Mouse (Mus musculus): ENCODE measurements around the gene Ppil1. TPM values are rescaled to one million over a fixed set of nuclear protein-coding genes. Genes with fewer than 3 reads are reported as not detected.

Ppil1 gene
- polyA plus RNA-seq, 1 experiment from 2014 or later, result 108 TPM

- H3K9ac ChIP-seq (ENCODE audit: low read depth, low read length), result no peak overlapping the region
- no peak for DNase-seq (ENCODE audit: low spot score)
- no peak for ATAC-seq (ENCODE audit: low read depth)
- H3K4me3 ChIP-seq (ENCODE audit: low read depth, low read length), result no peak overlapping the region
- no peak overlapping the region for H3K4me2 ChIP-seq (ENCODE audit: low read depth, low read length)
- no peaks in the 10 kb centered on the region for H3K9me3 ChIP-seq (ENCODE audit: control insufficient read depth, low read length)
- 0 out of 2 replicates have a peak, but pooled peaks cover 3% of the 10 kb centered on the region for H3K4me1 ChIP-seq (ENCODE audit: control insufficient read depth, insufficient read depth, low read length)
- no peaks in the 10 kb centered on the region for H3K27me3 ChIP-seq (replicated peaks; ENCODE audit: control insufficient read depth, insufficient read depth, low read length)
- WGBS, result 74% methylated on average over 9 of the region's 9 CpGs
- H3K27ac ChIP-seq (replicated peaks; ENCODE audit: low read depth, low read length), result no peak overlapping the region
- H3K36me3 ChIP-seq (ENCODE audit: control insufficient read depth, insufficient read depth, low read length), result peaks cover 59% of the 10 kb centered on the region
Measured at GRCm38 (mm10) chr17:29293807-29294605, 30.0 kb upstream of the Ppil1 start.

- WGBS, result 84% methylated on average over 3 of the region's 3 CpGs
Measured at GRCm38 (mm10) chr17:29292996-29293395, 29.0 kb upstream of the Ppil1 start.

GRCm38 (mm10) chr17:29291793-29292192 is 27.8 kb upstream of the Ppil1 start:
- Histone ChIP-seq H3K9me3 (ENCODE audit: control insufficient read depth, low read length) (no peaks in the 10 kb centered on the region), H3K4me1 (ENCODE audit: control insufficient read depth, insufficient read depth, low read length) (no peaks in the 10 kb centered on the region), H3K27ac (replicated peaks; ENCODE audit: low read depth, low read length) (no peak overlapping the region), H3K27me3 (replicated peaks; ENCODE audit: control insufficient read depth, insufficient read depth, low read length) (no peaks in the 10 kb centered on the region), H3K9ac (ENCODE audit: low read depth, low read length) (no peak overlapping the region), H3K4me2 (ENCODE audit: low read depth, low read length) (no peak overlapping the region), H3K36me3 (ENCODE audit: control insufficient read depth, insufficient read depth, low read length) (peaks cover 39% of the 10 kb centered on the region), H3K4me3 (ENCODE audit: low read depth, low read length) (no peak overlapping the region)
- ATAC-seq (ENCODE audit: low read depth) (no peak), DNase-seq (ENCODE audit: low spot score) (no peak)
- WGBS, result 80% methylated on average over 7 of the region's 7 CpGs

More at GRCm38 (mm10) chr17:29292996-29293395, 29.0 kb upstream of the Ppil1 start:
- Histone ChIP-seq H3K36me3 (ENCODE audit: control insufficient read depth, insufficient read depth, low read length) (peaks cover 51% of the 10 kb centered on the region), H3K4me2 (ENCODE audit: low read depth, low read length) (no peak overlapping the region), H3K4me1 (ENCODE audit: control insufficient read depth, insufficient read depth, low read length) (0 out of 2 replicates have a peak, but pooled peaks cover 3% of the 10 kb centered on the region), H3K4me3 (ENCODE audit: low read depth, low read length) (no peak overlapping the region), H3K27ac (replicated peaks; ENCODE audit: low read depth, low read length) (no peak overlapping the region), H3K9ac (ENCODE audit: low read depth, low read length) (no peak overlapping the region), H3K27me3 (replicated peaks; ENCODE audit: control insufficient read depth, insufficient read depth, low read length) (no peaks in the 10 kb centered on the region), H3K9me3 (ENCODE audit: control insufficient read depth, low read length) (no peaks in the 10 kb centered on the region)
- DNase-seq (ENCODE audit: low spot score) (no peak), ATAC-seq (ENCODE audit: low read depth) (no peak)

- H3K27me3 ChIP-seq (replicated peaks; ENCODE audit: control insufficient read depth, insufficient read depth, low read length), result no peaks in the 10 kb centered on the region
- peaks cover 40% of the 10 kb centered on the region for H3K36me3 ChIP-seq (ENCODE audit: control insufficient read depth, insufficient read depth, low read length)
- DNase-seq (ENCODE audit: low spot score) (no peak), ATAC-seq (ENCODE audit: low read depth) (no peak)
- no peaks in the 10 kb centered on the region for H3K9me3 ChIP-seq (ENCODE audit: control insufficient read depth, low read length)
- H3K27ac ChIP-seq (replicated peaks; ENCODE audit: low read depth, low read length), result no peak overlapping the region
- no peak overlapping the region for H3K4me2 ChIP-seq (ENCODE audit: low read depth, low read length)
- H3K4me3 ChIP-seq (ENCODE audit: low read depth, low read length), result no peak overlapping the region
- WGBS, result 73% methylated on average over 21 of the region's 21 CpGs
- no peak overlapping the region for H3K9ac ChIP-seq (ENCODE audit: low read depth, low read length)
- H3K4me1 ChIP-seq (ENCODE audit: control insufficient read depth, insufficient read depth, low read length), result no peaks in the 10 kb centered on the region
Measured at GRCm38 (mm10) chr17:29282216-29282952, 18.4 kb upstream of the Ppil1 start.

- H3K27ac ChIP-seq (replicated peaks; ENCODE audit: low read depth, low read length), result no peak overlapping the region
- no peak for ATAC-seq (ENCODE audit: low read depth)
- H3K4me2 ChIP-seq (ENCODE audit: low read depth, low read length), result no peak overlapping the region
- no peak for DNase-seq (ENCODE audit: low spot score)
- H3K4me1 ChIP-seq (ENCODE audit: control insufficient read depth, insufficient read depth, low read length), result no peaks in the 10 kb centered on the region
- peaks cover 40% of the 10 kb centered on the region for H3K36me3 ChIP-seq (ENCODE audit: control insufficient read depth, insufficient read depth, low read length)
- no peaks in the 10 kb centered on the region for H3K27me3 ChIP-seq (replicated peaks; ENCODE audit: control insufficient read depth, insufficient read depth, low read length)
- H3K4me3 ChIP-seq (ENCODE audit: low read depth, low read length), result no peak overlapping the region
- H3K9me3 ChIP-seq (ENCODE audit: control insufficient read depth, low read length), result no peaks in the 10 kb centered on the region
- no peak overlapping the region for H3K9ac ChIP-seq (ENCODE audit: low read depth, low read length)
- WGBS, result 88% methylated on average over 5 of the region's 5 CpGs
Measured at GRCm38 (mm10) chr17:29281541-29281940, 17.6 kb upstream of the Ppil1 start.

GRCm38 (mm10) chr17:29280422-29280821 is 16.4 kb upstream of the Ppil1 start:
- WGBS, result 93% methylated on average over 5 of the region's 5 CpGs
- Histone ChIP-seq H3K9ac (ENCODE audit: low read depth, low read length) (no peak overlapping the region), H3K27ac (replicated peaks; ENCODE audit: low read depth, low read length) (no peak overlapping the region), H3K27me3 (replicated peaks; ENCODE audit: control insufficient read depth, insufficient read depth, low read length) (no peaks in the 10 kb centered on the region), H3K4me2 (ENCODE audit: low read depth, low read length) (no peak overlapping the region), H3K4me3 (ENCODE audit: low read depth, low read length) (no peak overlapping the region), H3K36me3 (ENCODE audit: control insufficient read depth, insufficient read depth, low read length) (peaks cover 38% of the 10 kb centered on the region), H3K9me3 (ENCODE audit: control insufficient read depth, low read length) (no peaks in the 10 kb centered on the region), H3K4me1 (ENCODE audit: control insufficient read depth, insufficient read depth, low read length) (no peaks in the 10 kb centered on the region)
- DNase-seq (ENCODE audit: low spot score) (no peak), ATAC-seq (ENCODE audit: low read depth) (no peak)

GRCm38 (mm10) chr17:29273889-29274288 is 9.9 kb upstream of the Ppil1 start:
- no peak overlapping the region for H3K27ac ChIP-seq (replicated peaks; ENCODE audit: low read depth, low read length)
- no peak for DNase-seq (ENCODE audit: low spot score)
- 0 out of 2 replicates have a peak, but pooled peaks cover 6% of the 10 kb centered on the region for H3K4me1 ChIP-seq (ENCODE audit: control insufficient read depth, insufficient read depth, low read length)
- no peaks in the 10 kb centered on the region for H3K9me3 ChIP-seq (ENCODE audit: control insufficient read depth, low read length)
- WGBS, result 68% methylated on average over 11 of the region's 11 CpGs
- H3K27me3 ChIP-seq (replicated peaks; ENCODE audit: control insufficient read depth, insufficient read depth, low read length), result no peaks in the 10 kb centered on the region
- no peak overlapping the region for H3K4me2 ChIP-seq (ENCODE audit: low read depth, low read length)
- no peak for ATAC-seq (ENCODE audit: low read depth)
- no peak overlapping the region for H3K4me3 ChIP-seq (ENCODE audit: low read depth, low read length)
- H3K9ac ChIP-seq (ENCODE audit: low read depth, low read length), result no peak overlapping the region
- peaks cover under 1% of the 10 kb centered on the region for H3K36me3 ChIP-seq (ENCODE audit: control insufficient read depth, insufficient read depth, low read length)

- WGBS, result 79% methylated on average over 7 of the region's 7 CpGs
- ATAC-seq (ENCODE audit: low read depth) (no peak), DNase-seq (ENCODE audit: low spot score) (no peak)
- Histone ChIP-seq H3K36me3 (ENCODE audit: control insufficient read depth, insufficient read depth, low read length) (no peaks in the 10 kb centered on the region; the same call in 1 of the 2 replicates), H3K27ac (replicated peaks; ENCODE audit: low read depth, low read length) (no peak overlapping the region), H3K4me3 (ENCODE audit: low read depth, low read length) (no peak overlapping the region), H3K4me2 (ENCODE audit: low read depth, low read length) (no peak overlapping the region), H3K9ac (ENCODE audit: low read depth, low read length) (no peak overlapping the region), H3K4me1 (ENCODE audit: control insufficient read depth, insufficient read depth, low read length) (0 out of 2 replicates have a peak, but pooled peaks cover 6% of the 10 kb centered on the region), H3K9me3 (ENCODE audit: control insufficient read depth, low read length) (no peaks in the 10 kb centered on the region), H3K27me3 (replicated peaks; ENCODE audit: control insufficient read depth, insufficient read depth, low read length) (no peaks in the 10 kb centered on the region)
Measured at GRCm38 (mm10) chr17:29273156-29273555, 9.2 kb upstream of the Ppil1 start.
